Mouse (Mus musculus) kidney, embryonic 14.5 days (tissue): ENCODE data around the gene Prr15. TPM values are rescaled to one million over a fixed set of nuclear protein-coding genes. Genes with fewer than 3 reads are reported as not detected.

Experiments
- ATAC-seq: fragments of 200-750 bp; cut with Nextera tagmentation; 2 replicates; pipeline ENCODE4 v1.8.0; 2017; ENCODE audit warnings: moderate number of reproducible peaks, mild to moderate bottlenecking, moderate TSS enrichment, moderate library complexity; ENCODE audit not compliant: low FRiP score, low TSS enrichment
- H3K27ac ChIP-seq: fragments of 300-500 bp; sonication (generic); 2 replicates; pipeline ENCODE4 v1.5.1; 2014; ENCODE audit warnings: low read depth, mild to moderate bottlenecking, low read length, moderate library complexity, mixed read lengths
- H3K27me3 ChIP-seq: fragments of 300-500 bp; sonication (generic); 2 replicates; pipeline ENCODE4 v1.6.1; 2014; ENCODE audit warnings: mild to moderate bottlenecking, low read length; ENCODE audit not compliant: control insufficient read depth, insufficient read depth
- H3K36me3 ChIP-seq: fragments of 300-500 bp; sonication (generic); 2 replicates; pipeline ENCODE4 v1.6.1; 2014; ENCODE audit warnings: low read length, mixed read lengths; ENCODE audit not compliant: control insufficient read depth, insufficient read depth
- H3K4me1 ChIP-seq: fragments of 300-500 bp; sonication (generic); 2 replicates; pipeline ENCODE4 v1.6.1; 2014; ENCODE audit warnings: low read length, mixed read lengths; ENCODE audit not compliant: control insufficient read depth, insufficient read depth
- H3K4me2 ChIP-seq: fragments of 300-500 bp; sonication (generic); replicated peaks from 2 replicates; pipeline ENCODE4 v1.6.1; 2014; ENCODE audit warnings: low read depth, mild to moderate bottlenecking, low read length
- H3K4me3 ChIP-seq: fragments of 300-500 bp; sonication (generic); 2 replicates; pipeline ENCODE4 v1.5.1; 2014; ENCODE audit warnings: mild to moderate bottlenecking, low read length
- H3K9ac ChIP-seq: fragments of 300-500 bp; sonication (generic); 2 replicates; pipeline ENCODE4 v1.6.1; 2014; ENCODE audit warnings: low read depth, mild to moderate bottlenecking, low read length, moderate library complexity
- H3K9me3 ChIP-seq: fragments of 300-500 bp; sonication (generic); 2 replicates; pipeline ENCODE4 v1.6.1; 2016; ENCODE audit warnings: low read length; ENCODE audit not compliant: control insufficient read depth
- WGBS: fragments of 180-500 bp; shearing (Covaris S2); extraction: QIAGEN DNeasy Blood & Tissue Kit; methylation state at CpG from one replicate; pipeline ENCODE4 v1.1.7; 2014; 5-methylcytosine and 5-hydroxymethylcytosine counted together
- polyA plus RNA-seq: library from polyadenylated mRNA; unstranded; fragments of >200 nt; fragmentation: Nextera tagmentation; extraction: Ambion mirVana; gene quantifications from 2 replicates; pipeline ENCODE4 v1.2.1, GENCODE M21; 2014

Prr15 gene
- polyA plus RNA-seq, 1 experiment from 2014 or later = 6.4 TPM

GRCm38 (mm10) chr6:54289774-54290500 is 35.7 kb upstream of the Prr15 start:
- Histone ChIP-seq H3K9ac (no peak overlapping the region), H3K27me3 (no peaks in the 10 kb centered on the region), H3K36me3 (no peaks in the 10 kb centered on the region), H3K27ac (no peak overlapping the region), H3K4me1 (no peaks in the 10 kb centered on the region), H3K4me3 (no peak overlapping the region), H3K4me2 (no peak overlapping the region), H3K9me3 (no peaks in the 10 kb centered on the region; the same call in 1 of the 2 replicates)
- no peak for ATAC-seq
- WGBS = 75% methylated on average over 10 of the region's 10 CpGs

- Histone ChIP-seq H3K9ac (no peak overlapping the region), H3K4me3 (no peak overlapping the region), H3K9me3 (no peaks in the 10 kb centered on the region; the same call in 1 of the 2 replicates), H3K4me1 (0 out of 2 replicates have a peak, but pooled peaks cover 2% of the 10 kb centered on the region), H3K4me2 (no peak overlapping the region), H3K27me3 (no peaks in the 10 kb centered on the region), H3K36me3 (no peaks in the 10 kb centered on the region), H3K27ac (no peak overlapping the region)
- no peak for ATAC-seq
- 85% methylated on average over 2 of the region's 2 CpGs for WGBS
Measured at GRCm38 (mm10) chr6:54297231-54297630, 28.4 kb upstream of the Prr15 start.

GRCm38 (mm10) chr6:54299417-54299816 is 26.2 kb upstream of the Prr15 start:
- no peaks in the 10 kb centered on the region for H3K27me3 ChIP-seq
- H3K4me3 ChIP-seq = no peak overlapping the region
- H3K36me3 ChIP-seq = no peaks in the 10 kb centered on the region
- whole genome bisulfite sequencing = 72% methylated on average over 2 of the region's 2 CpGs
- ATAC-seq = no peak
- H3K27ac ChIP-seq = no peak overlapping the region
- no peak overlapping the region for H3K9ac ChIP-seq
- H3K9me3 ChIP-seq = no peaks in the 10 kb centered on the region
- H3K4me2 ChIP-seq = no peak overlapping the region
- 0 out of 2 replicates have a peak, but pooled peaks cover 2% of the 10 kb centered on the region for H3K4me1 ChIP-seq

- no peak overlapping the region for H3K9ac ChIP-seq
- H3K36me3 ChIP-seq = no peaks in the 10 kb centered on the region
- H3K4me1 ChIP-seq = no peaks in the 10 kb centered on the region
- no peaks in the 10 kb centered on the region for H3K27me3 ChIP-seq
- no peak overlapping the region for H3K4me3 ChIP-seq
- ATAC-seq = no peak
- no peaks in the 10 kb centered on the region for H3K9me3 ChIP-seq
- WGBS = 84% methylated on average over 1 of the region's 1 CpGs
- no peak overlapping the region for H3K4me2 ChIP-seq
- H3K27ac ChIP-seq = no peak overlapping the region
Measured at GRCm38 (mm10) chr6:54305777-54306176, 19.9 kb upstream of the Prr15 start.

- H3K4me2 ChIP-seq = no peak overlapping the region
- no peaks in the 10 kb centered on the region for H3K9me3 ChIP-seq
- H3K27me3 ChIP-seq = no peaks in the 10 kb centered on the region
- peaks cover 1% of the 10 kb centered on the region; the same call in 1 of the 2 replicates for H3K4me1 ChIP-seq
- no peak for ATAC-seq
- WGBS = 81% methylated on average over 2 of the region's 2 CpGs
- H3K9ac ChIP-seq = no peak overlapping the region
- H3K4me3 ChIP-seq = no peak overlapping the region
- H3K27ac ChIP-seq = no peak overlapping the region
- H3K36me3 ChIP-seq = no peaks in the 10 kb centered on the region
Measured at GRCm38 (mm10) chr6:54313071-54313470, 12.6 kb upstream of the Prr15 start.

GRCm38 (mm10) chr6:54318618-54319017 is 7.0 kb upstream of the Prr15 start:
- ATAC-seq = peak; percentile 68; the same call in 1 of the 2 replicates
- Histone ChIP-seq H3K9me3 (no peaks in the 10 kb centered on the region), H3K27me3 (no peaks in the 10 kb centered on the region; the same call in 1 of the 2 replicates), H3K4me1 (peaks cover 3% of the 10 kb centered on the region; the same call in 1 of the 2 replicates), H3K4me2 (no peak overlapping the region), H3K9ac (no peak overlapping the region), H3K4me3 (no peak overlapping the region), H3K36me3 (no peaks in the 10 kb centered on the region), H3K27ac (no peak overlapping the region)
- 74% methylated on average over 9 of the region's 9 CpGs for WGBS

- H3K4me3 ChIP-seq = no peak overlapping the region
- H3K27ac ChIP-seq = no peak overlapping the region
- H3K27me3 ChIP-seq = no peaks in the 10 kb centered on the region; the same call in 1 of the 2 replicates
- peaks cover 3% of the 10 kb centered on the region; the same call in 1 of the 2 replicates for H3K4me1 ChIP-seq
- ATAC-seq = 0 out of 2 replicates have a peak, but pooled peaks have one; percentile 49
- no peaks in the 10 kb centered on the region for H3K36me3 ChIP-seq
- 54% methylated on average over 3 of the region's 3 CpGs for WGBS
- H3K4me2 ChIP-seq = no peak overlapping the region
- H3K9ac ChIP-seq = no peak overlapping the region
- no peaks in the 10 kb centered on the region for H3K9me3 ChIP-seq
Measured at GRCm38 (mm10) chr6:54319198-54319597, 6.4 kb upstream of the Prr15 start.

GRCm38 (mm10) chr6:54320236-54320635 is 5.4 kb upstream of the Prr15 start:
- H3K9ac ChIP-seq = no peak overlapping the region
- peaks cover 3% of the 10 kb centered on the region; the same call in 1 of the 2 replicates for H3K4me1 ChIP-seq
- no peak overlapping the region for H3K4me3 ChIP-seq
- H3K4me2 ChIP-seq = no peak overlapping the region
- ATAC-seq = no peak
- H3K27me3 ChIP-seq = peaks cover 9% of the 10 kb centered on the region
- no peaks in the 10 kb centered on the region for H3K9me3 ChIP-seq
- WGBS = 55% methylated on average over 1 of the region's 1 CpGs
- no peak overlapping the region for H3K27ac ChIP-seq
- H3K36me3 ChIP-seq = no peaks in the 10 kb centered on the region
